Mouse (Mus musculus) testis, adult 2 months (tissue): ENCODE results near the gene Grb2.

ENCODE experiments used
- CTCF ChIP-seq: fragments of 200-500 bp; IDR thresholded peaks from 2 replicates; pipeline ENCODE4 v1.5.1; 2012; ENCODE audit warnings: low read depth, mild to moderate bottlenecking, inconsistent platforms, low read length, moderate library complexity; ENCODE audit not compliant: control insufficient read depth, insufficient read depth, insufficient replicate concordance
- POLR2A ChIP-seq: fragments of 200-500 bp; IDR thresholded peaks from 2 replicates; pipeline ENCODE4 v1.6.1; 2012; ENCODE audit warnings: low read depth, mild to moderate bottlenecking, inconsistent platforms, low read length, moderate library complexity; ENCODE audit not compliant: control insufficient read depth

- TF ChIP-seq POLR2A: no peak; the same call in 1 of the 2 replicates
- TF ChIP-seq CTCF: no peak
Measured at GRCm38 (mm10) chr11:115613138-115613945, 95.1 kb downstream of the Grb2 start.
